Mouse (Mus musculus): Measurements from ENCODE around the gene 1700019D03Rik.
"Not testable (repeated sequence)": the region's sequence is repeated elsewhere in the genome, so short reads cannot be mapped to it uniquely, and the experiment has no call there.

The 1700019D03Rik gene

GRCm38 (mm10) chr1:52955102-52955501 lies 64.9 kb downstream of the 1700019D03Rik start:
- in situ Hi-C loops (cut with MseI, MboI) = no loop called here

GRCm38 (mm10) chr1:52954456-52954855 lies 65.5 kb downstream of the 1700019D03Rik start:
- in situ Hi-C loops (cut with MseI, MboI) = no loop called here

- in situ Hi-C loops (cut with MseI, MboI) = no loop called here
These were observed 66.4 kb downstream of the 1700019D03Rik start for GRCm38 (mm10) chr1:52953548-52953947.

- in situ Hi-C loops (cut with MseI, MboI) = no loop called here
These were observed 67.2 kb downstream of the 1700019D03Rik start for GRCm38 (mm10) chr1:52952551-52953397.

- in situ Hi-C loops (cut with MseI, MboI) = no loop called here
These were observed 67.8 kb downstream of the 1700019D03Rik start for GRCm38 (mm10) chr1:52952143-52952542.

DNA sequence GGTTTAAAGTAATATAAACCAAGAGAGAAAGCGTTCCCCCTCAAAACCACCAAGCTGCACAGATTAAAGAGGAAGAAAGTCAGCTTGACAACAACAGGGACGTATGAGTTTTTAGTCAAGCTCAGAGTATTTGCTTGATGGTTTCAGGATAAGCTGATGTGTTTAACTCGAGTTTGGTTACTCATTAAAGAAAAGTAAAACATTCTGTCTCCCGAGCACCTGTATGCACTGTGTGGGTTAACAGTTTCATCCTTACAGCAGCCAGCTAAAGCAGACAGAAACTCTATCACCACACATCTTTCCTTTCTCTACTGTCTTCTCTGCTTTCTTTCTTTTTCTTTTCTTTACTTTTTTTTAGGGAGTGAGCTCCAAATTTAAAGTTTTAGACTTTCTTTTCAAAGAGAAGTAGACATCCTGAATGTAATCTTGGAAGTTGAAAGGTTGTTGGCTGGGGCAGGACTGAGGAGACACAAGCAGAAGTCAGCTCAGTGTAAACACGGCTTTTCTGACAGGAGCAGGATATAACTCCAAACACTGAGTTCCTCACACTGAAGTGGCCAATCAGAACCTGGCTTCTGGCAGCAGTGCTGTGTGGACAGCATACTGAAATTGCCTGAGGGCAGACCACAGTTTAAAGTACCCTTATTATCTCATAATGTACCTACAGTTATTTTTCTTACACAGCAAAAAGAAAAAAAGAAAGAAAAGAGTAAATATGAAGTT lies 68.7 kb downstream of the 1700019D03Rik start:
- in situ Hi-C loops (cut with MseI, MboI) = no loop called here

DNA sequence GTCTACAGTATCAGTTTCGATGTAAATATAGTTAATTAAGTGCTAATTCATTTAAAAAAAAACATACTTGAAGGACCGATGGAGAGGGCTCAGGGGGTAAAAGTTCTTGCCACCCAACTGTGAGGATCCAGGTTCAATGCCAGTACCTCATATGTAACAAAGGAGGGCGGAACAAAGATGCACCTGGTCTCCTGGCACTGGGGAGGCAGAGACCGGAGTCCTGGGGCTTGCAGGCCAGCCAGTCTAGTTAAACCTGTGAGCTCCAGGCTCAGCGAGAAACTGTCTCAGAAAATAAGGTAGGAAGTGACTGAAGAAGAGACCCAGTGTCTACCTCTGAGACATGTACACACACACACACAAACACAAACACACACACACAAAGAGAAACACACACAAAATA lies 72.1 kb downstream of the 1700019D03Rik start:
- in situ Hi-C loops (cut with MseI, MboI) = no loop called here

- in situ Hi-C loops (cut with MseI, MboI) = no loop called here
These were observed 81.0 kb downstream of the 1700019D03Rik start for GRCm38 (mm10) chr1:52939021-52939420.

GRCm38 (mm10) chr1:52934494-52934893 lies 85.5 kb downstream of the 1700019D03Rik start:
- in situ Hi-C loops (cut with MseI, MboI) = no loop called here

DNA sequence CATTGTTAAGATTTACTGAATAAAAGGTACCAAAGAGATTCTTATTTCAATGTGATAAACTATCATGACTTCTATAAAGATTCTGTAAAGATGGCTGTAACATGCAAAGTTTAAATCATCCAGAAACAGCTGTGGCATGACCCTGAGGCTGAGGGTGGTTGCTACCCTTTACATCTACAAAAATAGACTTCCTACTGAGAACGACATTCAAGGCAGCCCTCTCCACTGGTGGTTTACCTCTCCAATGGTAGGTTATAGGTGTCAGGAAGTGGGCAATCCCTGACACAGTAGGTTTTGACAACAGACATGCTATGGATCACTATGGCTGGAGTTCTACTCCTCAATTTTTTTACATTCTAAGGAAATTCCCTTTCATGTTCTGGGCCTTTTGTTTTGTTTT lies 95.5 kb downstream of the 1700019D03Rik start:
- in situ Hi-C loops (cut with MseI, MboI) = not testable (repeated sequence)

GRCm38 (mm10) chr1:52918897-52919296 lies 101.1 kb downstream of the 1700019D03Rik start:
- in situ Hi-C loops (cut with MseI, MboI) = not testable (repeated sequence)

- in situ Hi-C loops (cut with MseI, MboI) = no loop called here
These were observed 103.3 kb downstream of the 1700019D03Rik start for GRCm38 (mm10) chr1:52916655-52917054.

- in situ Hi-C loops (cut with MseI, MboI) = no loop called here
These were observed 110.2 kb downstream of the 1700019D03Rik start for GRCm38 (mm10) chr1:52909783-52910182.

- in situ Hi-C loops (cut with MseI, MboI) = no loop called here
These were observed 135.8 kb downstream of the 1700019D03Rik start for GRCm38 (mm10) chr1:52884208-52884607.

Measured in mouse trophoblast stem cell (cell line).